Mouse (Mus musculus) kidney, adult 2 months (tissue): Measurements from ENCODE around the gene Pik3cg.
"Not testable (repeated sequence)": the region's sequence is repeated elsewhere in the genome, so short reads cannot be mapped to it uniquely, and the experiment has no call there.

ENCODE experiments used
- CTCF ChIP-seq: fragments of 200-500 bp; conservative IDR thresholded peaks from 2 replicates; pipeline ENCODE4 v1.5.1; 2011; ENCODE audit warnings: low read depth, mild to moderate bottlenecking, control low read depth, low read length, moderate library complexity, mixed read lengths; ENCODE audit not compliant: insufficient read depth, insufficient read length
- POLR2A ChIP-seq: fragments of 200-500 bp; IDR thresholded peaks from one replicate; pipeline ENCODE4 v1.6.1; 2011; ENCODE audit warnings: low read depth, low read length, control low read depth

DNA sequence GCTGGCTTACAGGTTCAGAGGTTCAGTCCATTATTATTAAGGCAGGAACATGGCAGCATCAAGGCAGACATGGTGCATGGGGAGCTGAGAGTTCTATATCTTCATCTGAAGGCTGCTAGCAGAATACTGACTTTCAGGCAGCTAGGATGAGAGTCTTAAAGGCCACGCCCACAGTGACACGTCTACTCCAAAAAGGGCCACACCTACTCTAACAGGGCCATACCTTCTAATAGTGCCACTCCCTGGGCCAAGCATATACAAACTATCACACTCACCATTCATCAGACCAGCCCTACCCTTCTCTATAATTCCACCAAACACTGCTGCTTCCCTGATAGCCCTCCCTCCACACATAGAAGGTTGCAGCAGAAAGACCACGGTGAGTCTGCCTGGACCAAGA is 30.7 kb upstream of the Pik3cg start:
- TF ChIP-seq CTCF, POLR2A: not testable (repeated sequence)
